ENCODE assay signal across 26 mouse cellular contexts in the genomic region with DNA sequence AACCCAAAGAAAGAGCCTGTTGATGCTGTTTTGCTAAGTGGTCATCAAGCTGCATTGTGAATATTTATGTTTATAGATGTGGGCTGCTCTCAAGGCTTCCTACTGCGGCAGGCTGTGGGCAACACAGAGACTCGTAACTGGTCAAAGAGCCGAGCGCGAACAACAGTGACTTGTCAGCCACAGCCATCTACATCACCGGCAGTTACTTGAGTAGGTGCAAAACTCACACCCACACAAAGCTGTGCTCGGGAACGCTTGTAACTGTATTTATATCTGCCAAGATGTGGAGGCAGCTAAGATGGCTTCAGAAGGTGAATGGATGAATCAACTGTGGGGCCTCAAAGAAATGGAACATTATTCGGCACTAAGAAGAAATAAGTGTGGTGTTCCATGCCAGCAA. TPM values are rescaled to one million over a fixed set of nuclear protein-coding genes. Genes with fewer than 3 reads are reported as not detected.
A peak's percentile ranks its signal among the peaks of the same experiment; 100 is the strongest.
DNase-seq lines count a peak whose midpoint lies in the region; ATAC-seq lines count a peak whose summit lies in the region.
"Had no signal": no experiment of that assay in that cellular context is flagged by ENCODE, and none has a peak within 500 bp of the region (broad histone marks: within the 10 kb centered on the region; RNA-seq: fewer than 3 reads in every experiment).

No protein-coding gene starts in this region.

- intact Hi-C loops in left cerebral cortex, postnatal 10 days (cut with DNase I), result no loop called here
- intact Hi-C loops in left cerebral cortex, postnatal 36 days (cut with DNase I), result no loop called here
- intact Hi-C loops in heart, postnatal 25 days (cut with DNase I), result no loop called here

- no peak for DNase-seq in forebrain, embryonic 10.5 days (ENCODE audit: extremely low spot score, low spot score)
- DNase-seq in forebrain, embryonic 11.5 days (ENCODE audit: low spot score), result no peak
- DNase-seq in left cerebral cortex, adult 18-20 months (ENCODE audit: low spot score in 2 of 2), result peak; percentile 37 to 49
- no peak for DNase-seq in left cerebral cortex, postnatal 10 days (ENCODE audit: extremely low spot score in 1 of 2, low spot score in 2 of 2)
- DNase-seq in left cerebral cortex, postnatal 36 days (ENCODE audit: low spot score in 2 of 2), result peak; percentile 34 to 36
- no peak for DNase-seq in heart, postnatal 25 days (ENCODE audit: low spot score)
- DNase-seq: adrenal gland, postnatal 36 days; B cell, adult 2 months; gastrocnemius, postnatal 36 days; heart, adult 2 months; heart, postnatal 4 days; kidney, adult 8-10 months; kidney, postnatal 10 days; liver, postnatal 0 days had no signal

- H3K4me1 ChIP-seq in forebrain, embryonic 10.5 days, result peaks cover 27% of the 10 kb centered on the region
- peaks cover 4% of the 10 kb centered on the region; the same call in 1 of the 2 replicates for H3K4me1 ChIP-seq in forebrain, embryonic 11.5 days (replicated peaks; ENCODE audit: control insufficient read depth, insufficient read depth, low read length)
- H3K4me1 ChIP-seq in embryonic facial prominence, embryonic 13.5 days, result peaks cover 22% of the 10 kb centered on the region
- H3K4me1 ChIP-seq: intestine, embryonic 15.5 days had no signal

- H3K4me2 ChIP-seq in forebrain, embryonic 11.5 days (ENCODE audit: low read depth, low read length, severe bottlenecking), result no peak overlapping the region
- H3K4me2 ChIP-seq in embryonic facial prominence, embryonic 13.5 days, result no peak overlapping the region
- H3K4me2 ChIP-seq: forebrain, embryonic 15.5 days; hindbrain, embryonic 15.5 days; intestine, embryonic 15.5 days; liver, embryonic 11.5 days had no signal

- H3K4me3 ChIP-seq in forebrain, embryonic 10.5 days, result no peak overlapping the region
- no peak overlapping the region for H3K4me3 ChIP-seq in forebrain, embryonic 11.5 days (ENCODE audit: low read depth, low read length)
- H3K4me3 ChIP-seq in embryonic facial prominence, embryonic 13.5 days, result no peak overlapping the region
- H3K4me3 ChIP-seq: forebrain, embryonic 15.5 days; heart, adult 2 months; hindbrain, embryonic 15.5 days; intestine, embryonic 15.5 days had no signal

- no peak overlapping the region for H3K9ac ChIP-seq in forebrain, embryonic 11.5 days (ENCODE audit: low read length)
- H3K9ac ChIP-seq in embryonic facial prominence, embryonic 13.5 days, result no peak overlapping the region
- H3K9ac ChIP-seq: forebrain, embryonic 15.5 days; hindbrain, embryonic 15.5 days; intestine, embryonic 15.5 days; liver, postnatal 0 days had no signal

- peak overlapping the region; percentile 76; the same call in 1 of the 2 replicates for H3K27ac ChIP-seq in forebrain, embryonic 10.5 days
- no peak overlapping the region for H3K27ac ChIP-seq in forebrain, embryonic 11.5 days (ENCODE audit: low read depth, low read length)
- H3K27ac ChIP-seq in embryonic facial prominence, embryonic 13.5 days, result peak overlapping the region; percentile 83; the same call in 1 of the 2 replicates
- H3K27ac ChIP-seq: forebrain, embryonic 15.5 days; heart, adult 2 months; hindbrain, embryonic 15.5 days; intestine, embryonic 15.5 days; macrophage had no signal

- ATAC-seq in forebrain, embryonic 11.5 days (replicated peaks; ENCODE audit: low FRiP score), result no peak
- no peak for ATAC-seq in embryonic facial prominence, embryonic 13.5 days (ENCODE audit: insufficient number of reproducible peaks, insufficient read depth, low FRiP score, low TSS enrichment, low read depth)
- ATAC-seq: forebrain, embryonic 15.5 days; intestine, embryonic 15.5 days; liver, postnatal 0 days; lung, postnatal 0 days; midbrain, embryonic 16.5 days; Patski had no signal

- WGBS in forebrain, embryonic 10.5 days, result 96% methylated on average over 9 of the region's 9 CpGs
- WGBS in forebrain, embryonic 11.5 days, result 96% methylated on average over 9 of the region's 9 CpGs
- WGBS in embryonic facial prominence, embryonic 13.5 days, result 95% methylated on average over 9 of the region's 9 CpGs

- no peaks in the 10 kb centered on the region for H3K36me3 ChIP-seq in forebrain, embryonic 10.5 days (replicated peaks)
- no peaks in the 10 kb centered on the region for H3K36me3 ChIP-seq in forebrain, embryonic 11.5 days (ENCODE audit: control insufficient read depth, insufficient read depth, low read length)
- no peaks in the 10 kb centered on the region for H3K36me3 ChIP-seq in embryonic facial prominence, embryonic 13.5 days
- H3K36me3 ChIP-seq: forebrain, embryonic 15.5 days; G1E; hindbrain, embryonic 15.5 days; intestine, embryonic 15.5 days had no signal

- no peaks in the 10 kb centered on the region for H3K27me3 ChIP-seq in forebrain, embryonic 10.5 days (ENCODE audit: poor library complexity, severe bottlenecking)
- H3K27me3 ChIP-seq in forebrain, embryonic 11.5 days (ENCODE audit: control insufficient read depth, insufficient read depth, low read length), result no peaks in the 10 kb centered on the region
- H3K27me3 ChIP-seq in embryonic facial prominence, embryonic 13.5 days, result no peaks in the 10 kb centered on the region
- H3K27me3 ChIP-seq: CH12.LX; forebrain, embryonic 15.5 days; hindbrain, embryonic 15.5 days; intestine, embryonic 15.5 days had no signal

- no peaks in the 10 kb centered on the region for H3K9me3 ChIP-seq in forebrain, embryonic 10.5 days
- H3K9me3 ChIP-seq in forebrain, embryonic 11.5 days (ENCODE audit: control insufficient read depth, low read length), result no peaks in the 10 kb centered on the region
- peaks cover 3% of the 10 kb centered on the region; the same call in 1 of the 2 replicates for H3K9me3 ChIP-seq in embryonic facial prominence, embryonic 13.5 days
- H3K9me3 ChIP-seq: forebrain, embryonic 15.5 days; hindbrain, embryonic 15.5 days; intestine, embryonic 15.5 days had no signal

RNA-seq across cellular contexts. Expression of a gene that starts 23.9 kb away (rescaled TPM):
- polyA plus RNA-seq in forebrain, embryonic 10.5 days (2016; fragmentation: Nextera tagmentation; extraction: Ambion mirVana), result 1.1 and 1.2 TPM in 2 replicates
- 3.4 and 4.0 TPM in 2 replicates for polyA plus RNA-seq in forebrain, embryonic 11.5 days (2014; fragmentation: Nextera tagmentation; extraction: Ambion mirVana)
- total RNA-seq in left cerebral cortex, adult 18-20 months (2021), result 100 to 1,000 TPM; 279 to 300 TPM
- total RNA-seq in left cerebral cortex, postnatal 10 days (2021), result 100 to 1,000 TPM; 276 to 302 TPM
- polyA plus RNA-seq in embryonic facial prominence, embryonic 13.5 days (2015; fragmentation: Nextera tagmentation; extraction: Ambion mirVana), result 12.0 and 13.1 TPM in 2 replicates
- total RNA-seq in left cerebral cortex, postnatal 36 days (2021), result 100 to 1,000 TPM; 269 to 303 TPM
- under 1 TPM; 0.16 to 0.17 TPM for total RNA-seq in heart, postnatal 25 days (2021)
- total RNA-seq: CH12.LX; common myeloid progenitor, adult 5-6 weeks; heart, adult 2 months had no signal
- polyA plus RNA-seq: G1E; liver, postnatal 0 days; macrophage; Patski had no signal

Comparison
In these comparisons a context has a peak if more than half of its experiments do, and no peak if none do; other contexts are left out.
1. DNase-seq: peak in left cerebral cortex, adult 18-20 months (2 of 2) and left cerebral cortex, postnatal 36 days (2 of 2); none in forebrain, embryonic 10.5 days (single experiment), forebrain, embryonic 11.5 days (single experiment), left cerebral cortex, postnatal 10 days (0 of 2) and heart, postnatal 25 days (single experiment).
2. RNA of a gene that starts 23.9 kb away (total RNA-seq): 269 to 303 TPM in left cerebral cortex, postnatal 36 days, 276 to 302 TPM in left cerebral cortex, postnatal 10 days and 279 to 300 TPM in left cerebral cortex, adult 18-20 months; 0.16 to 0.17 TPM in heart, postnatal 25 days; every median in the first group is over 100 times any median in the second.